Mouse (Mus musculus) lung, postnatal 0 days (tissue): Measurements from ENCODE around the gene Dcakd.

Experiments used
- CTCF ChIP-seq: IDR thresholded peaks from 2 replicates; pipeline ENCODE4 v1.5.1; 2016; ENCODE audit warnings: antibody characterized with exemption, mild to moderate bottlenecking
- EP300 ChIP-seq: IDR thresholded peaks from 2 replicates; pipeline ENCODE4 v1.6.1; 2016; ENCODE audit warnings: antibody characterized with exemption, mild to moderate bottlenecking, control low read depth

GRCm38 (mm10) chr11:102993420-102994029 lies 34.6 kb downstream of the Dcakd start:
- no peak for TF ChIP-seq CTCF
- no peak for TF ChIP-seq EP300
